Mouse (Mus musculus) gastrocnemius, postnatal 14 days (tissue): Measurements from ENCODE around the gene Lrmda. TPM values are rescaled to one million over a fixed set of nuclear protein-coding genes. Genes with fewer than 3 reads are reported as not detected.

ENCODE experiments used
- DNase-seq: peaks from one replicate; pipeline ENCODE4 v3.0.0; 2021; ENCODE audit warnings: mixed read lengths
- intact Hi-C: fragments of 180-260 bp; cut with DNase I; formaldehyde crosslinking; loops from one replicate; pipeline ENCODE4 v1.15.1; 2025; ENCODE audit warnings: low total_unique reads
- total RNA-seq, 2 experiments: library from RNA; stranded (reverse); gene quantifications; 2 replicates each; pipeline ENCODE4 v1.2.3; 2021

Gene Lrmda
- total RNA-seq, 2 experiments from 2014 or later = 1.6 to 1.7 TPM

GRCm38 (mm10) chr14:22435860-22436377 lies 416.4 kb downstream of the Lrmda start:
- intact Hi-C loops = no loop called here

GRCm38 (mm10) chr14:22440341-22440999 lies 421.0 kb downstream of the Lrmda start:
- intact Hi-C loops = no loop called here
- no peak for DNase-seq

More at GRCm38 (mm10) chr14:22435860-22436377, 416.4 kb downstream of the Lrmda start:
- no peak for DNase-seq

- DNase-seq = no peak
- intact Hi-C loops = no loop called here
Observed at GRCm38 (mm10) chr14:22441859-22442447, 422.4 kb downstream of the Lrmda start.

- intact Hi-C loops = no loop called here
- no peak for DNase-seq
Observed at GRCm38 (mm10) chr14:22442719-22443118, 423.2 kb downstream of the Lrmda start.

GRCm38 (mm10) chr14:22444541-22444940 lies 425.0 kb downstream of the Lrmda start:
- intact Hi-C loops = no loop called here

GRCm38 (mm10) chr14:22445161-22445821 lies 425.8 kb downstream of the Lrmda start:
- DNase-seq = no peak
- intact Hi-C loops = no loop called here

More at GRCm38 (mm10) chr14:22444541-22444940, 425.0 kb downstream of the Lrmda start:
- no peak for DNase-seq

GRCm38 (mm10) chr14:22445841-22446570 lies 426.5 kb downstream of the Lrmda start:
- no peak for DNase-seq
- intact Hi-C loops = no loop called here

GRCm38 (mm10) chr14:22451603-22452002 lies 432.1 kb downstream of the Lrmda start:
- DNase-seq = no peak
- intact Hi-C loops = no loop called here

- intact Hi-C loops = no loop called here
- no peak for DNase-seq
Observed at GRCm38 (mm10) chr14:22464314-22464713, 444.8 kb downstream of the Lrmda start.

GRCm38 (mm10) chr14:22471041-22471440 lies 451.5 kb downstream of the Lrmda start:
- intact Hi-C loops = no loop called here
- no peak for DNase-seq

GRCm38 (mm10) chr14:22473451-22473850 lies 453.9 kb downstream of the Lrmda start:
- intact Hi-C loops = no loop called here

GRCm38 (mm10) chr14:22473991-22474390 lies 454.5 kb downstream of the Lrmda start:
- no peak for DNase-seq
- intact Hi-C loops = no loop called here

More at GRCm38 (mm10) chr14:22473451-22473850, 453.9 kb downstream of the Lrmda start:
- no peak for DNase-seq

GRCm38 (mm10) chr14:22493326-22493725 lies 473.8 kb downstream of the Lrmda start:
- intact Hi-C loops = no loop called here
- DNase-seq = no peak

- intact Hi-C loops = no loop called here
- DNase-seq = no peak
Observed at GRCm38 (mm10) chr14:22494290-22494689, 474.8 kb downstream of the Lrmda start.

- DNase-seq = no peak
- intact Hi-C loops = no loop called here
Observed at GRCm38 (mm10) chr14:22494866-22495265, 475.4 kb downstream of the Lrmda start.

- intact Hi-C loops = no loop called here
- DNase-seq = no peak
Observed at GRCm38 (mm10) chr14:22495286-22495685, 475.8 kb downstream of the Lrmda start.

- intact Hi-C loops = loop anchor here (2.0 kb wide), 1 partner anchor 39 kb away; no protein-coding TSS in a partner anchor
- DNase-seq = no peak
Observed at GRCm38 (mm10) chr14:22497636-22498131, 478.2 kb downstream of the Lrmda start.

GRCm38 (mm10) chr14:22509747-22510530 lies 490.4 kb downstream of the Lrmda start:
- intact Hi-C loops = no loop called here
- no peak for DNase-seq

- intact Hi-C loops = no loop called here
- DNase-seq = no peak
Observed at GRCm38 (mm10) chr14:22510531-22510785, 490.9 kb downstream of the Lrmda start.
